Mouse (Mus musculus) CH12.LX (cell line): Measurements from ENCODE around the gene Rora. TPM values are rescaled to one million over a fixed set of nuclear protein-coding genes. Genes with fewer than 3 reads are reported as not detected.

ENCODE experiments used
- DNase-seq: peaks from one replicate; pipeline ENCODE4 v3.0.0-alpha.2; 2013; ENCODE audit errors: extremely low read depth
- H3K27ac ChIP-seq: 2 replicates; pipeline ENCODE4 v1.5.1; 2012; ENCODE audit warnings: low read depth, mild to moderate bottlenecking, control low read depth, moderate library complexity; ENCODE audit not compliant: insufficient read depth
- H3K27me3 ChIP-seq: replicated peaks from 2 replicates; pipeline ENCODE3; 2012; ENCODE audit warnings: inconsistent platforms
- H3K36me3 ChIP-seq, 2 experiments: replicated peaks in 1 of 2; 2 replicates each; pipeline versions ENCODE3 to v1.6.1; 2012; ENCODE audit warnings: inconsistent platforms in 1 of 2, low read length in 1 of 2, mild to moderate bottlenecking in 1 of 2, mixed read lengths in 1 of 2, moderate library complexity in 1 of 2; ENCODE audit not compliant: control insufficient read depth in 1 of 2, insufficient read depth in 1 of 2
- H3K4me1 ChIP-seq, 2 experiments: 2 replicates each; pipeline ENCODE4 v1.6.1; 2012; ENCODE audit warnings: inconsistent platforms in 1 of 2, moderate library complexity in 1 of 2; ENCODE audit not compliant: insufficient read depth in 2 of 2, control insufficient read depth in 1 of 2
- H3K4me2 ChIP-seq: 2 replicates; pipeline ENCODE4 v1.6.1; 2012; ENCODE audit warnings: low read depth, mild to moderate bottlenecking, control low read depth; ENCODE audit not compliant: poor library complexity, insufficient read depth, severe bottlenecking
- H3K4me3 ChIP-seq, 3 experiments: fragments of 150-350 bp in 1 of 3; sonication (generic) in 1 of 3; replicated peaks in 1 of 3; 2 replicates each; pipeline versions ENCODE3 to v1.5.1; 2011 to 2012; ENCODE audit warnings: low read depth in 2 of 3, low read length in 2 of 3, mild to moderate bottlenecking in 2 of 3, moderate library complexity in 2 of 3, control low read depth in 1 of 3, improper control_type of control experiment in 1 of 3, inconsistent platforms in 1 of 3, mixed read lengths in 1 of 3; ENCODE audit not compliant: poor library complexity in 1 of 3
- H3K79me2 ChIP-seq: replicated peaks from 2 replicates; pipeline ENCODE4 v1.6.1; 2012; ENCODE audit warnings: mild to moderate bottlenecking, moderate library complexity; ENCODE audit not compliant: control insufficient read depth, poor library complexity, insufficient read depth, severe bottlenecking; ENCODE audit errors: extremely low read depth
- H3K9ac ChIP-seq: 2 replicates; pipeline ENCODE4 v1.6.1; 2012; ENCODE audit warnings: low read depth, mild to moderate bottlenecking, control low read depth, moderate library complexity; ENCODE audit not compliant: insufficient read depth
- H3K9me3 ChIP-seq: replicated peaks from 2 replicates; pipeline ENCODE3; 2012; ENCODE audit warnings: low read length, inconsistent platforms, mixed read lengths
- BHLHE40 ChIP-seq: IDR thresholded peaks from 2 replicates; pipeline ENCODE4 v1.6.1; 2011; ENCODE audit warnings: mild to moderate bottlenecking, low read depth, low read length, improper control_type of control experiment
- CHD1 ChIP-seq: IDR thresholded peaks from 2 replicates; pipeline ENCODE4 v1.6.1; 2012; ENCODE audit warnings: low read depth, low read length, improper control_type of control experiment, inconsistent platforms
- CHD2 ChIP-seq: IDR thresholded peaks from 2 replicates; pipeline ENCODE4 v1.6.1; 2011; ENCODE audit warnings: low read length, improper control_type of control experiment
- CTCF ChIP-seq, 2 experiments: IDR thresholded peaks in 1 of 2; conservative IDR thresholded peaks in 1 of 2; 2 replicates each; pipeline ENCODE4 v1.5.1; 2011 to 2012; ENCODE audit warnings: low read depth in 2 of 2, low read length in 2 of 2, improper control_type of control experiment in 1 of 2, inconsistent platforms in 1 of 2, mild to moderate bottlenecking in 1 of 2, moderate library complexity in 1 of 2
- ELF1 ChIP-seq: IDR thresholded peaks from 2 replicates; pipeline ENCODE4 v1.6.1; 2014; ENCODE audit warnings: low read depth, mild to moderate bottlenecking, inconsistent platforms, low read length, improper control_type of control experiment
- EP300 ChIP-seq: IDR thresholded peaks from 2 replicates; pipeline ENCODE4 v1.6.1; 2011; ENCODE audit warnings: low read length, improper control_type of control experiment
- IRF4 ChIP-seq: IDR thresholded peaks from 2 replicates; pipeline ENCODE4 v1.6.1; 2014; ENCODE audit warnings: low read depth, mild to moderate bottlenecking, inconsistent platforms, low read length, improper control_type of control experiment
- JUN ChIP-seq: IDR thresholded peaks from 2 replicates; pipeline ENCODE4 v1.6.1; 2011; ENCODE audit warnings: low read depth, mild to moderate bottlenecking, low read length, improper control_type of control experiment, moderate library complexity; ENCODE audit not compliant: insufficient read depth
- JUND ChIP-seq: conservative IDR thresholded peaks from 2 replicates; pipeline ENCODE4 v1.6.1; 2011; ENCODE audit warnings: low read depth, low read length, improper control_type of control experiment
- KAT2A ChIP-seq: IDR thresholded peaks from 2 replicates; pipeline ENCODE4 v1.6.1; 2012; ENCODE audit warnings: low read length, improper control_type of control experiment, inconsistent platforms; ENCODE audit not compliant: insufficient replicate concordance
- MAX ChIP-seq: IDR thresholded peaks from 2 replicates; pipeline ENCODE4 v1.6.1; 2011; ENCODE audit warnings: low read length, improper control_type of control experiment
- MXI1 ChIP-seq: IDR thresholded peaks from 2 replicates; pipeline ENCODE4 v1.6.1; 2011; ENCODE audit warnings: mild to moderate bottlenecking, low read depth, low read length, improper control_type of control experiment
- MYC ChIP-seq: IDR thresholded peaks from 2 replicates; pipeline ENCODE4 v1.6.1; 2011; ENCODE audit warnings: low read depth, mild to moderate bottlenecking, improper control_type of control experiment, low read length
- NELFE ChIP-seq: IDR thresholded peaks from 2 replicates; pipeline ENCODE4 v1.6.1; 2011; ENCODE audit warnings: low read depth, low read length, improper control_type of control experiment
- PAX5 ChIP-seq: IDR thresholded peaks from 2 replicates; pipeline ENCODE4 v1.6.1; 2012; ENCODE audit warnings: low read length, inconsistent platforms, mixed read lengths
- POLR2A ChIP-seq: IDR thresholded peaks from 2 replicates; pipeline ENCODE4 v1.6.1; 2011; ENCODE audit warnings: low read depth, mild to moderate bottlenecking, improper control_type of control experiment, low read length
- RAD21 ChIP-seq: IDR thresholded peaks from 2 replicates; pipeline ENCODE4 v1.6.1; 2011; ENCODE audit warnings: low read depth, mild to moderate bottlenecking, low read length, improper control_type of control experiment, moderate library complexity
- SMC3 ChIP-seq: IDR thresholded peaks from 2 replicates; pipeline ENCODE4 v1.6.1; 2011; ENCODE audit warnings: low read depth, low read length, improper control_type of control experiment
- TBP ChIP-seq: conservative IDR thresholded peaks from 2 replicates; pipeline ENCODE4 v1.6.1; 2011; ENCODE audit warnings: low read depth, low read length, improper control_type of control experiment
- TCF12 ChIP-seq: IDR thresholded peaks from 2 replicates; pipeline ENCODE4 v1.6.1; 2014; ENCODE audit warnings: low read depth, mild to moderate bottlenecking, inconsistent platforms, low read length, improper control_type of control experiment
- UBTF ChIP-seq: IDR thresholded peaks from 2 replicates; pipeline ENCODE4 v1.6.1; 2012; ENCODE audit warnings: low read depth, mild to moderate bottlenecking, inconsistent platforms, low read length, improper control_type of control experiment, moderate library complexity
- USF2 ChIP-seq: conservative IDR thresholded peaks from 2 replicates; pipeline ENCODE4 v1.6.1; 2011; ENCODE audit warnings: low read depth, low read length, improper control_type of control experiment
- ZKSCAN1 ChIP-seq: IDR thresholded peaks from 2 replicates; pipeline ENCODE4 v1.6.1; 2012; ENCODE audit warnings: low read depth, inconsistent platforms, low read length, improper control_type of control experiment, borderline replicate concordance
- dilution Hi-C: fragments of 300-500 bp; cut with MboI; formaldehyde crosslinking; loops from 2 replicates; pipeline ENCODE4 v1.14.3; 2020; ENCODE audit warnings: low sequenced_read_pairs; ENCODE audit not compliant: extremely low pct_unique_long_range_greater_than_20kb, extremely low pct_ligation_motif_present
- in situ Hi-C: fragments of 300-500 bp; cut with MboI; formaldehyde crosslinking; loops from 3 replicates; pipeline ENCODE4 v1.14.3; 2019; ENCODE audit warnings: low sequenced_read_pairs, low pct_ligation_motif_present, low pct_unique_long_range_greater_than_20kb, mixed read lengths
- polyA plus RNA-seq: library from polyadenylated mRNA; unstranded; fragments of >175 nt; gene quantifications from 2 replicates; pipeline ENCODE4 v1.2.1, GENCODE M21; 2012; ENCODE audit warnings: low read depth; ENCODE audit not compliant: insufficient read length
- total RNA-seq, 2 experiments: library from RNA; depleted of rRNA; stranded (reverse); fragments of 300-350 nt in 1 of 2; fragments of >200 nt in 1 of 2; gene quantifications; 2 replicates each; pipeline ENCODE4 v1.2.3; 2012 to 2014

Gene Rora
- total and polyA plus RNA-seq, 3 experiments = 0.36 to 0.66 (median 0.64) TPM

DNA sequence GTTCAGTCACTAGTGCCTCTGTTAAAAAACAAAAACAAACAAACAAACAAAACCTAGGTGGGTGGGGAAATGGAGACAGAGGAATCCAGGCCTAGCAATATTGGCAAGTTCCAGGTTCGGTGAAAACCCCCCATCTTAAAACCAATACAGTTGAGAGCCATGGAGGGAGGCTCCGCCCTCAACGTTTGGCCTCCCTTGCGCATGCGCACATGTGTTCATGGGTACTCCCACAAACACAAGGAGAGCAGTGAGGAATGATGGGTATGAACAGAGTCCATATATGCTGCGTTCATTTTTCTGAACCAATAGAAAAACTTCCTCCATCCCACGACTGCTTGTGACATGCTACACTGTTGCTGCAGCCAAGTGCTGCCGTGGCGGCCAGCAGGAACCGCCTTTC lies 690.3 kb downstream of the Rora start:
- peaks cover 11 to 16% of the 10 kb centered on the region in 2 experiments for H3K4me1 ChIP-seq
- no peak overlapping the region for H3K4me3 ChIP-seq
- in situ Hi-C loops (no loop called here), dilution Hi-C loops (no loop called here)
- no peaks in the 10 kb centered on the region for H3K27me3 ChIP-seq
- DNase-seq = no peak
- no peak overlapping the region for H3K9ac ChIP-seq
- no peaks in the 10 kb centered on the region for H3K79me2 ChIP-seq
- H3K36me3 ChIP-seq = no peaks in the 10 kb centered on the region
- H3K4me2 ChIP-seq = no peak overlapping the region
- TF ChIP-seq JUN = no peak
- no peak for TF ChIP-seq TCF12
- no peak for TF ChIP-seq EP300
- TF ChIP-seq MYC = no peak
- no peak for TF ChIP-seq SMC3
- TF ChIP-seq RAD21 = no peak
- TF ChIP-seq NELFE = no peak
- no peak for TF ChIP-seq ELF1
- TF ChIP-seq MXI1 = no peak
- no peak for TF ChIP-seq CHD1
- no peak for TF ChIP-seq UBTF
- TF ChIP-seq POLR2A = no peak
- TF ChIP-seq MAX = no peak
- no peak for TF ChIP-seq BHLHE40
- no peak for TF ChIP-seq JUND
- TF ChIP-seq ZKSCAN1 = no peak
- no peak for TF ChIP-seq CTCF (conservative IDR thresholded peaks at IDR 0.05 in 1 of 2, IDR thresholded peaks at IDR 0.05 in 1 of 2; ENCODE audit: low read depth in 2 of 2, low read length in 2 of 2)
- no peak for TF ChIP-seq KAT2A
- no peak for TF ChIP-seq IRF4
- TF ChIP-seq USF2 = no peak
- TF ChIP-seq, all 38 proteins: peak for 0
- Histone ChIP-seq H3K27ac (no peak overlapping the region), H3K9me3 (no peaks in the 10 kb centered on the region)

GRCm38 (mm10) chr9:69345550-69345949 lies 692.0 kb downstream of the Rora start:
- H3K27me3 ChIP-seq = no peaks in the 10 kb centered on the region
- H3K4me3 ChIP-seq = no peak overlapping the region
- DNase-seq = no peak
- H3K9me3 ChIP-seq = no peaks in the 10 kb centered on the region
- H3K4me1 ChIP-seq = peaks cover 15 to 33% of the 10 kb centered on the region in 2 experiments
- dilution Hi-C loops = no loop called here
- no peak overlapping the region for H3K27ac ChIP-seq
- TF ChIP-seq ZKSCAN1 (no peak), TCF12 (no peak), CHD2 (no peak), CTCF (conservative IDR thresholded peaks at IDR 0.05 in 1 of 2, IDR thresholded peaks at IDR 0.05 in 1 of 2; ENCODE audit: low read depth in 2 of 2, low read length in 2 of 2) (no peak), POLR2A (no peak), PAX5 (no peak), TBP (no peak), MAX (no peak)
- in situ Hi-C loops = no loop called here
- H3K79me2 ChIP-seq = no peaks in the 10 kb centered on the region
- no peaks in the 10 kb centered on the region for H3K36me3 ChIP-seq
- no peak overlapping the region for H3K4me2 ChIP-seq
- H3K9ac ChIP-seq = no peak overlapping the region
